Comparison of ENCODE assay signal across 8 mouse cellular contexts in the genomic region with DNA sequence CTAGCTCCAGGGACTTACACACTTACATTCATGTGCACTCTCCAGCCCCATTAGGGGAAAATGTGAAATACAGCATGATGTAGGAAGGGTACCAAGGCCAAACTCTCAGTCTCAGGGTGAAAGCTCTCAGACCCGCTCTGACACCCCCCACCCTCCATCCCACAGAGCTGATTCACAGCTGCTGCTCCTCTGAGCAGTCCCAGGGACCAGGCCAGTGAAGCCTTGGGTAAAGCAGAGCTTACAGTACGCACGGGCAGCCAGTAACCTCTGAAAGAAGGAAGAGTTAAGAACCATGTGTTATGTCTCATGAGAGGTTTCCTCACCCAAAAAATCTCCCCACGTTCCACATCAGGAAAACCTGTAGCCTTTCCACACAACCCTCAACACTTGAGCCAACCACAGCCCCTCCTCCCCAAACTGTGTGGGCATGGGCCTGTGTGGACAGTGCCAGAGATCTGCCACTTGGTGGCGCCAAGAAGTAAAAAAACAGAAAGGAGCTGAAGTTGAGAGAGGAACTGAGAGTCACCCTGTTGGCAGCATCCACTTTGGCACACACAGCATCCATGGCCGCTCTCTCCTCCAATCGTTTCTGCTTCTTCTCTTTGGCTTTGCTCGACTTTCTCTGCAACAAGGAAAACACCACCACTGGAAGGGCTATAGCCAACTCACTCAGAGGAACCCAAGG. TPM values are rescaled to one million over a fixed set of nuclear protein-coding genes. Genes with fewer than 3 reads are reported as not detected.
DNase-seq lines count a peak whose midpoint lies in the region; ATAC-seq and TF ChIP-seq lines count a peak whose summit lies in the region.

No protein-coding gene starts in this region.

- H3K4me3 ChIP-seq in embryonic facial prominence, embryonic 11.5 days (ENCODE audit: low read depth, low read length), result no peak overlapping the region
- no peak overlapping the region for H3K4me3 ChIP-seq in limb, embryonic 14.5 days (replicated peaks; ENCODE audit: low read length)

- H3K9me3 ChIP-seq in embryonic facial prominence, embryonic 11.5 days (replicated peaks; ENCODE audit: control insufficient read depth, low read length), result no peaks in the 10 kb centered on the region
- no peaks in the 10 kb centered on the region for H3K9me3 ChIP-seq in limb, embryonic 14.5 days (ENCODE audit: control insufficient read depth, low read length)

- H3K9ac ChIP-seq in embryonic facial prominence, embryonic 11.5 days (replicated peaks; ENCODE audit: low read length), result no peak overlapping the region
- H3K9ac ChIP-seq in limb, embryonic 14.5 days (ENCODE audit: low read depth, low read length, severe bottlenecking), result no peak overlapping the region

- no peak overlapping the region for H3K4me2 ChIP-seq in embryonic facial prominence, embryonic 11.5 days (ENCODE audit: low read depth, low read length)
- H3K4me2 ChIP-seq in limb, embryonic 14.5 days (replicated peaks; ENCODE audit: low read depth, low read length, severe bottlenecking), result no peak overlapping the region

- no peaks in the 10 kb centered on the region for H3K27me3 ChIP-seq in embryonic facial prominence, embryonic 11.5 days (ENCODE audit: control insufficient read depth, insufficient read depth, low read length)
- H3K27me3 ChIP-seq in limb, embryonic 14.5 days (ENCODE audit: control insufficient read depth, insufficient read depth, low read length), result no peaks in the 10 kb centered on the region

- H3K4me1 ChIP-seq in embryonic facial prominence, embryonic 11.5 days (ENCODE audit: control insufficient read depth, insufficient read depth, low read length), result no peaks in the 10 kb centered on the region
- H3K4me1 ChIP-seq in limb, embryonic 14.5 days (ENCODE audit: control insufficient read depth, insufficient read depth, low read length), result no peaks in the 10 kb centered on the region; the same call in 1 of the 2 replicates

- H3K36me3 ChIP-seq in embryonic facial prominence, embryonic 11.5 days (replicated peaks; ENCODE audit: control insufficient read depth, insufficient read depth, low read depth, low read length), result peaks cover 4% of the 10 kb centered on the region
- peaks cover 59% of the 10 kb centered on the region for H3K36me3 ChIP-seq in limb, embryonic 14.5 days (ENCODE audit: control insufficient read depth, insufficient read depth, low read length)

- DNase-seq in 3134 (ENCODE audit: extremely low read depth, insufficient read length, low spot score), result peak; percentile 48
- DNase-seq in adrenal gland, postnatal 14 days, result peak; percentile 90
- DNase-seq in embryonic facial prominence, embryonic 11.5 days (ENCODE audit: low spot score), result peak; percentile 79
- DNase-seq in heart, adult 18-20 months, result peak; percentile 88 to 90
- DNase-seq in kidney, adult 9 months, result peak; percentile 85
- DNase-seq in limb, embryonic 14.5 days (ENCODE audit: low spot score), result peak; percentile 73
- peak; percentile 48 to 79 for DNase-seq in monocyte, adult 2 months (ENCODE audit: low read depth in 1 of 2, low spot score in 2 of 2)
- peak; percentile 48 to 71 for DNase-seq in spleen, postnatal 14 days (ENCODE audit: low spot score in 2 of 2)

- WGBS in embryonic facial prominence, embryonic 11.5 days, result 65% methylated on average over 8 of the region's 8 CpGs
- 62% methylated on average over 8 of the region's 8 CpGs for WGBS in limb, embryonic 14.5 days

- TF ChIP-seq POLR2A in limb, embryonic 14.5 days (IDR thresholded peaks at IDR 0.05; ENCODE audit: borderline replicate concordance, extremely low read depth, insufficient read depth, insufficient read length), result no peak

- H3K27ac ChIP-seq in embryonic facial prominence, embryonic 11.5 days (replicated peaks; ENCODE audit: low read depth, low read length), result no peak overlapping the region
- H3K27ac ChIP-seq in limb, embryonic 14.5 days (replicated peaks; ENCODE audit: low read depth, low read length), result no peak overlapping the region

- ATAC-seq in embryonic facial prominence, embryonic 11.5 days (replicated peaks; ENCODE audit: insufficient number of reproducible peaks, low FRiP score, low TSS enrichment, low read depth), result 0 out of 2 replicates have a peak, but pooled peaks have one; percentile 60
- ATAC-seq in limb, embryonic 14.5 days (ENCODE audit: low FRiP score, low read depth), result peak; percentile 82

RNA-seq across cellular contexts. Expression of a gene that starts 6.3 kb away (rescaled TPM):
- total RNA-seq in adrenal gland, postnatal 14 days (2021), result 27.9 and 30.6 TPM in 2 replicates
- polyA plus RNA-seq in embryonic facial prominence, embryonic 11.5 days (2014; fragmentation: Nextera tagmentation; extraction: Ambion mirVana), result 82.9 and 88.0 TPM in 2 replicates
- total RNA-seq in heart, adult 18-20 months (2021), result 10 to 100 TPM; 14.2 to 14.9 TPM
- polyA plus RNA-seq in limb, embryonic 14.5 days (2012; rRNA removed), result 55.9 and 62.8 TPM in 2 replicates
- polyA plus RNA-seq in limb, embryonic 14.5 days (2014; fragmentation: Nextera tagmentation; extraction: Ambion mirVana), result 50.1 and 54.1 TPM in 2 replicates

RNA-seq across cellular contexts. Expression of a gene that starts 17.3 kb away (rescaled TPM):
- 1,334 and 1,491 TPM in 2 replicates for total RNA-seq in adrenal gland, postnatal 14 days (2021)
- 741 and 769 TPM in 2 replicates for polyA plus RNA-seq in embryonic facial prominence, embryonic 11.5 days (2014; fragmentation: Nextera tagmentation; extraction: Ambion mirVana)
- 100 to 1,000 TPM; 344 to 429 TPM for total RNA-seq in heart, adult 18-20 months (2021)
- 478 and 552 TPM in 2 replicates for polyA plus RNA-seq in limb, embryonic 14.5 days (2012; rRNA removed)
- 850 and 909 TPM in 2 replicates for polyA plus RNA-seq in limb, embryonic 14.5 days (2014; fragmentation: Nextera tagmentation; extraction: Ambion mirVana)

RNA-seq across cellular contexts. Expression of a gene that starts 28.6 kb away (rescaled TPM):
- total RNA-seq in adrenal gland, postnatal 14 days (2021), result 103 and 124 TPM in 2 replicates
- polyA plus RNA-seq in embryonic facial prominence, embryonic 11.5 days (2014; fragmentation: Nextera tagmentation; extraction: Ambion mirVana), result 217 and 252 TPM in 2 replicates
- total RNA-seq in heart, adult 18-20 months (2021), result 10 to 100 TPM; 73.8 to 78.7 TPM
- 157 and 181 TPM in 2 replicates for polyA plus RNA-seq in limb, embryonic 14.5 days (2012; rRNA removed)
- 203 and 212 TPM in 2 replicates for polyA plus RNA-seq in limb, embryonic 14.5 days (2014; fragmentation: Nextera tagmentation; extraction: Ambion mirVana)

RNA-seq across cellular contexts. Expression of a gene that starts 32.4 kb away (rescaled TPM):
- total RNA-seq in adrenal gland, postnatal 14 days (2021), result 3.4 and 4.1 TPM in 2 replicates
- 17.6 and 18.8 TPM in 2 replicates for polyA plus RNA-seq in embryonic facial prominence, embryonic 11.5 days (2014; fragmentation: Nextera tagmentation; extraction: Ambion mirVana)
- 1 to 10 TPM; 4.0 to 6.5 TPM for total RNA-seq in heart, adult 18-20 months (2021)
- 69.4 and 80.9 TPM in 2 replicates for polyA plus RNA-seq in limb, embryonic 14.5 days (2012; rRNA removed)
- 9.8 and 10.2 TPM in 2 replicates for polyA plus RNA-seq in limb, embryonic 14.5 days (2014; fragmentation: Nextera tagmentation; extraction: Ambion mirVana)
